Mouse (Mus musculus) cerebellum, postnatal 10 days (tissue): Measurements from ENCODE around the gene Hist1h2bn.
"Not testable (repeated sequence)": the region's sequence is repeated elsewhere in the genome, so short reads cannot be mapped to it uniquely, and the experiment has no call there.

Source experiments
- DNase-seq, 2 experiments: peaks; one replicate each; pipeline ENCODE4 v3.0.0; 2021; ENCODE audit warnings: mixed read lengths in 2 of 2

Hist1h2bn gene

GRCm38 (mm10) chr13:21782361-21783254 lies 28.7 kb downstream of the Hist1h2bn start:
- DNase-seq, result peak; percentile 35 to 42

- DNase-seq, result peak; percentile 67 to 79
Observed at GRCm38 (mm10) chr13:21783255-21783617, 29.3 kb downstream of the Hist1h2bn start, which contains the start of gene Hist1h3i. Gene Hist1h3i, minus strand, starts transcription at chr13:21783370.

GRCm38 (mm10) chr13:21783734-21784161 lies 29.8 kb downstream of the Hist1h2bn start:
- peak; percentile 43 to 55 for DNase-seq

- no peak for DNase-seq
Observed at GRCm38 (mm10) chr13:21784311-21784710, 30.4 kb downstream of the Hist1h2bn start.

- DNase-seq, result peak in 1 of 2 experiments; percentile 42
Observed at GRCm38 (mm10) chr13:21786189-21786898, 32.4 kb downstream of the Hist1h2bn start.

- DNase-seq, result peak; percentile 94 to 97
Observed at GRCm38 (mm10) chr13:21786899-21787629, 33.1 kb downstream of the Hist1h2bn start, which contains the start of the genes Hist1h2an and Hist1h2bp. Gene Hist1h2an, minus strand, starts transcription at chr13:21787218. Gene Hist1h2bp, plus strand, starts transcription at chr13:21787461.

GRCm38 (mm10) chr13:21787760-21788593 lies 34.1 kb downstream of the Hist1h2bn start:
- no peak for DNase-seq

- no peak for DNase-seq
Observed at GRCm38 (mm10) chr13:21789925-21790324, 36.0 kb downstream of the Hist1h2bn start.

- DNase-seq, result peak in 1 of 2 experiments; percentile 32
Observed at GRCm38 (mm10) chr13:21790601-21791283, 36.8 kb downstream of the Hist1h2bn start.

- no peak for DNase-seq
Observed at GRCm38 (mm10) chr13:21795584-21795983, 41.7 kb downstream of the Hist1h2bn start.

- not testable (repeated sequence) for DNase-seq
Observed at GRCm38 (mm10) chr13:21797163-21797562, 43.2 kb downstream of the Hist1h2bn start.

- not testable (repeated sequence) for DNase-seq
Observed at GRCm38 (mm10) chr13:21803058-21803457, 49.1 kb downstream of the Hist1h2bn start.
